Mouse (Mus musculus) cerebellum, adult 2 months (tissue): ENCODE measurements around the gene Tenm3.

Source experiments
- CTCF ChIP-seq: fragments of 200-500 bp; IDR thresholded peaks from 2 replicates; pipeline ENCODE4 v1.5.1; 2011; ENCODE audit warnings: low read depth, mild to moderate bottlenecking, control low read depth, low read length, moderate library complexity, borderline replicate concordance; ENCODE audit not compliant: insufficient read depth
- POLR2A ChIP-seq: fragments of 200-500 bp; IDR thresholded peaks from 2 replicates; pipeline ENCODE4 v1.6.1; 2011; ENCODE audit warnings: low read length, control low read depth, borderline replicate concordance; ENCODE audit not compliant: insufficient read depth

DNA sequence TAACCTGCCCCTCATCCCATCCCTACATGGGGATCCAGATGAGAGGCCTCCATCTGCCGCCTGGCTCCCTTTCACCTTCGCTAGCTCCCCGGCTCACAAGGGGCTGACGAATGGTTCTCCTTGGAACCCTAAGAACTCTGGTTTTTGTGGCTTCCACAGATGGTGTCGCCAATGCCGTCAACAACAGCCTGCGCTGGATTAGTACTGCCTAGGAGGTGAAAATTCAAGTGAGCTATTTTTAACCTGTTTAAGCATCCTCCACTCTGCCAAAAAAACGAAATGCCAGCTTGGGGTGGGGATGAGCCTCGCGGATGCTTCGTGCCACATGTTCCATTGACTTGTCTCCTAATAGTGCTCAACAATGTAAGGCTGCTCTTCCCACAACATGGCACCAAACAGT, 171.3 kb downstream of the Tenm3 start:
- TF ChIP-seq CTCF (no peak), POLR2A (no peak)
